Mouse (Mus musculus): ENCODE measurements around the gene Ctf2. TPM values are rescaled to one million over a fixed set of nuclear protein-coding genes. Genes with fewer than 3 reads are reported as not detected.
A peak's percentile ranks its signal among the peaks of the same experiment; 100 is the strongest.

Ctf2 gene
- total and polyA plus RNA-seq, 2 experiments: not detected

DNA sequence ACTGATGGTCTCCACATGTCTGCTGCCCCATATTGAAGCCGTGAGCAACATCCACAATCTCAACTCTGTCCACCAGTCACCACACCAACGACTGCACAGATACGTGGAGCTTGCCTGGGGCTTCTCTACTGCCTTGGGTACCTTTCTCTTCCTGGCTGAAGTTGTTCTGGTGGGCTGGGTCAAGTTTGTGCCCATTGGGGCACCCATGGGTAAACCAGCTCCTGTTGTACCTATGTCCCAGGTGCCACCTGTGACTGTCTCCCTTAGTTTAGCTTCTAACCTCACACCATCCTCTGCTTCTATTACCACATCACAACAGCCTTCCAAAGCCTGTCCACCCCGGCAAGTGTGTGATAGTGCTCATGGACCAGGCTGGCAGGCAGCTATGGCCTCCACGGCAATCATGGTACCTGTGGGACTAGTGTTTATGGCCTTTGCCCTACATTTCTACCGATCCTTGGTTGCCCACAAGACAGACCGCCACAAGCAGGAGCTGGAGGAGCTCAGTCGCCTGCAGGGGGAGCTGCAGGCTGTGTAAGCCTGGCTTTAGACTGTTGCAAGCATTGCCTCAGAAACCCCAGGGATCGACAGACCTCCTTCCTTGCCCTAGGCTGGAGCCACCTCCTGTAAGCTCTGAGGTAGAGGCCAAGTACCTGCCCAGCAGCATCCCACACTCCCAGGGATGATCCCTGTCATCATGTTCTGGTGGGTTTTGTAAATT lies 41.9 kb upstream of the Ctf2 start:
- Histone ChIP-seq H3K79me2 (ENCODE audit: control insufficient read depth, insufficient read depth, low read length) (peaks cover 8% of the 10 kb centered on the region; the same call in 1 of the 2 replicates), H3K4me3 (ENCODE audit: insufficient read depth, low read depth, low read length) (no peak overlapping the region), H3K9ac (ENCODE audit: low read depth, low read length) (no peak overlapping the region), H3K27me3 (ENCODE audit: control insufficient read depth, insufficient read depth, low read length) (no peaks in the 10 kb centered on the region), H3K27ac (replicated peaks; ENCODE audit: insufficient read depth, low read depth, low read length) (no peak overlapping the region), H3K4me1 (ENCODE audit: control insufficient read depth, insufficient read depth, low read length) (peaks cover 21% of the 10 kb centered on the region), H3K36me3 (ENCODE audit: control insufficient read depth, insufficient read depth, low read length) (no peaks in the 10 kb centered on the region)
- DNase-seq (ENCODE audit: extremely low read depth, low read depth, low spot score): peak; percentile 58
- no peak for TF ChIP-seq POLR2A (IDR thresholded peaks at IDR 0.05; ENCODE audit: extremely low read depth, insufficient read depth, low read length)
- TF ChIP-seq CTCF (IDR thresholded peaks at IDR 0.05; ENCODE audit: low read depth, low read length): peak; percentile 88
- WGBS: 42% methylated on average over 9 of the region's 9 CpGs

DNA sequence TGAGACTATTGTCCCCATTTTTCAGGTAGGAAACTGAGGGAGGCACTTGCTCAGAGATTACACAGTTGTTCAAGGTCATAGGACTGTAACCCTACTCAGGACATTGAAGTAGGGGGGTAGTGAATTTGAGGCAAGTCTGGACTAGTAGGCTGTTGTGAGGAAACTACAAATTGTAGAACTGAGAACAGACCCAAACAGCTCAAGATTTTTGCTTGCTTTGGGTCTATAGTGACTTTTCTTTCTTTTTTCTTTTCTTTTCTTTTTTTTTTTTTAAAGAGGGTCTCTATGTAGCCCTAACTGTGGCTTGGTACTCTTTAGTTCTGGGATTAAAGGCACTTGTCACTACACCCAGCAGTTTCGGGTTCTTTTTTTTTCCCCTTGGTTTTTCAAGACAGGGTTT lies 40.6 kb upstream of the Ctf2 start:
- WGBS: 93% methylated on average over 1 of the region's 1 CpGs
- H3K27me3 ChIP-seq (ENCODE audit: control insufficient read depth, insufficient read depth, low read length): no peaks in the 10 kb centered on the region
- TF ChIP-seq POLR2A (IDR thresholded peaks at IDR 0.05; ENCODE audit: extremely low read depth, insufficient read depth, low read length): no peak
- no peak for TF ChIP-seq CTCF (IDR thresholded peaks at IDR 0.05; ENCODE audit: low read depth, low read length)
- peaks cover 17% of the 10 kb centered on the region for H3K4me1 ChIP-seq (ENCODE audit: control insufficient read depth, insufficient read depth, low read length)
- H3K4me3 ChIP-seq (ENCODE audit: insufficient read depth, low read depth, low read length): no peak overlapping the region
- H3K9ac ChIP-seq (ENCODE audit: low read depth, low read length): no peak overlapping the region
- H3K79me2 ChIP-seq (ENCODE audit: control insufficient read depth, insufficient read depth, low read length): peaks cover 2% of the 10 kb centered on the region; the same call in 1 of the 2 replicates
- no peak for DNase-seq (ENCODE audit: extremely low read depth, low read depth, low spot score)
- H3K36me3 ChIP-seq (ENCODE audit: control insufficient read depth, insufficient read depth, low read length): no peaks in the 10 kb centered on the region
- no peak overlapping the region for H3K27ac ChIP-seq (replicated peaks; ENCODE audit: insufficient read depth, low read depth, low read length)

DNA sequence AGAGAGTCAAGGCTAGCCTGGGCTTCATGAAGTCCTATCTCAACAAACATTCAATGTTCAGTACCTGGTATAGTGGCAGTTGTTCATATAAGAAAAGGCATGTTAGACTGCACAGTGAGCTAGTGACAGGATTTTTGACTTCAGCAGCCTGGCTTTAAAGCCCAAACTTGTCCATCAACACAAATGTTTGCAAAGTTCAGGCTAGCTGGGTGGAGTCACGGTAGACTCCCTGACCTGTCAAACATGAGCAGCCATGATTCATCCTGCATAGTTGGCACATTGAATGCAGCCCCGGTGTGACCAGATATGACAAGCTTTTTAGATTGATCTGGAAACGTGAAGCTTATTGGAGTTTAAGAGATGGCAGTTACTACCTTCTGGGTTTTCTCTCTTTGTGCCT lies 40.1 kb upstream of the Ctf2 start:
- 18% methylated on average over 3 of the region's 3 CpGs for WGBS
- Histone ChIP-seq H3K4me3 (ENCODE audit: insufficient read depth, low read depth, low read length) (no peak overlapping the region), H3K27ac (replicated peaks; ENCODE audit: insufficient read depth, low read depth, low read length) (no peak overlapping the region)

DNA sequence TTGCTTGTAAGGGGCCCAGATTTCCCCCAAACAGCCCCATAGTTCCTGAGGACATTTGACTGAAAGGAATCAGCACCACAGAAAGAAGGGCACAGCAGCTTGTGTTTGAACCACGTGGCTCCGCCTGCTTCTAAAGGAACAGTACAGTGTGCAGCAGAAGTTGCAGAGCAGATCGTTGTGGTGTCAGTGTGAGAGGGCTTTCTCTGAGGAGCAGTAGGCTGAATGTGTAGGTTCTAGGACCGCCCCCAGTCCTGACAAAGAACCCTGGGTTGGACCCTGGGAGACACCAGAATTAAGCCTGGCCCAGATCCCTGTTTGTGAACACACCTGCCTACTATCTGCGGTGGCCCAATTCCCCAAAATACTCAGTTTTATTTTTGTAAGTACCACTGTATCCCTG lies 39.3 kb upstream of the Ctf2 start:
- H3K27me3 ChIP-seq (ENCODE audit: control insufficient read depth, insufficient read depth, low read length): no peaks in the 10 kb centered on the region
- WGBS: 68% methylated on average over 5 of the region's 5 CpGs
- peaks cover 17% of the 10 kb centered on the region for H3K4me1 ChIP-seq (ENCODE audit: control insufficient read depth, insufficient read depth, low read length)
- no peaks in the 10 kb centered on the region for H3K36me3 ChIP-seq (ENCODE audit: control insufficient read depth, insufficient read depth, low read length)
- H3K9ac ChIP-seq (ENCODE audit: low read depth, low read length): no peak overlapping the region
- DNase-seq (ENCODE audit: extremely low read depth, low read depth, low spot score): no peak
- TF ChIP-seq CTCF (IDR thresholded peaks at IDR 0.05; ENCODE audit: low read depth, low read length) (no peak), POLR2A (IDR thresholded peaks at IDR 0.05; ENCODE audit: extremely low read depth, insufficient read depth, low read length) (no peak)
- H3K27ac ChIP-seq (replicated peaks; ENCODE audit: insufficient read depth, low read depth, low read length): no peak overlapping the region
- no peaks in the 10 kb centered on the region; the same call in 1 of the 2 replicates for H3K79me2 ChIP-seq (ENCODE audit: control insufficient read depth, insufficient read depth, low read length)
- no peak overlapping the region for H3K4me3 ChIP-seq (ENCODE audit: insufficient read depth, low read depth, low read length)

More for the DNA sequence above, 40.1 kb upstream of the Ctf2 start:
- no peaks in the 10 kb centered on the region; the same call in 1 of the 2 replicates for H3K79me2 ChIP-seq (ENCODE audit: control insufficient read depth, insufficient read depth, low read length)
- peaks cover 17% of the 10 kb centered on the region for H3K4me1 ChIP-seq (ENCODE audit: control insufficient read depth, insufficient read depth, low read length)
- H3K27me3 ChIP-seq (ENCODE audit: control insufficient read depth, insufficient read depth, low read length): no peaks in the 10 kb centered on the region
- no peak for TF ChIP-seq CTCF (IDR thresholded peaks at IDR 0.05; ENCODE audit: low read depth, low read length)
- no peak overlapping the region for H3K9ac ChIP-seq (ENCODE audit: low read depth, low read length)
- DNase-seq (ENCODE audit: extremely low read depth, low read depth, low spot score): peak; percentile 64
- no peaks in the 10 kb centered on the region for H3K36me3 ChIP-seq (ENCODE audit: control insufficient read depth, insufficient read depth, low read length)

DNA sequence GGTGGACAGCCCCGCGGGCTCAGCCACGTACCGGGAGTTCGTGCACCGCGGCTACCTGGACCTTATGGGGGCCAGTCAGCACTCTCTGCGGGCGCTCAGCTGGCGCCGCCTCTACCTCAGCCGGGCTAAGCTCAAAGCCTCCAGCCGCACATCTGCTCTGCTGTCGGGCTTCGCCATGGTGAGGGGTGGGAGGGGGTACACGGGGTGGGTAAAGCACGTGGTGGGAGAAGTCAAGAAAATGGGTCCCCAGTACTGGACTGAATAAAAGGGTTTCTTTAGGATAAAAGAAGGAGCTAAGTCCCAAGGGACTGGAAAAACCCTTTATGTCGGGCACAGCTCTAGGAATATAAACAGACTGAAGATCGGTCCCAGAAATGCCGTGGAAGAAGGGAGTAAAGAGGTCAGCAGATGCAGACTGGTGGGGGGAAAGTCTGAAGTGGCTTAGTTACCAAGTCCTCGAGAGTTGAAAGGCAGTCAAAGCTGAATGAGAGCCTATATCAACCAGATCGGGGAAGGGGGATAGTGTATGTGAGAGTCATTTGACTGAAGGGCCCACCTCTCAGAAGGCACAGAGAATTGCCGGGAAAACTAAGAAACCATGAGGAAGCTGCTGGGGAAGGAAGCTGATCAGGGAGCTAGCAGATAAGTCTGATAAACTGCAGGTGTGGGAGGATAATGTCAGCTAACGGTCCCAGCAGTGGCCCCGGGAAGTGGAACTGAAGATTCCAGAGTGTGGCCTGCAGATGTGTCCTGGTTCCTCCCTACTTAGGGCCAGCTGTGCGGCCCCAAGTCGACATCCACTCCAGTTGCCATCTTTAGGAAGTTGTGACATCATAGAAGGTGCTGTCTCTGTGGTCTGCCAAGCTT lies 38.3 kb upstream of the Ctf2 start:
- 2% methylated on average over 27 of the region's 27 CpGs for WGBS
- no peak for DNase-seq (ENCODE audit: extremely low read depth, low read depth, low spot score)
- TF ChIP-seq CTCF (IDR thresholded peaks at IDR 0.05; ENCODE audit: low read depth, low read length) (no peak), POLR2A (IDR thresholded peaks at IDR 0.05; ENCODE audit: extremely low read depth, insufficient read depth, low read length) (no peak)

More for the DNA sequence above, 38.3 kb upstream of the Ctf2 start:
- Histone ChIP-seq H3K9ac (ENCODE audit: low read depth, low read length) (peak overlapping the region; percentile 98), H3K36me3 (ENCODE audit: control insufficient read depth, insufficient read depth, low read length) (no peaks in the 10 kb centered on the region), H3K27me3 (ENCODE audit: control insufficient read depth, insufficient read depth, low read length) (no peaks in the 10 kb centered on the region), H3K79me2 (ENCODE audit: control insufficient read depth, insufficient read depth, low read length) (no peaks in the 10 kb centered on the region; the same call in 1 of the 2 replicates), H3K4me3 (ENCODE audit: insufficient read depth, low read depth, low read length) (peak overlapping the region; percentile 96), H3K4me1 (ENCODE audit: control insufficient read depth, insufficient read depth, low read length) (peaks cover 12% of the 10 kb centered on the region), H3K27ac (replicated peaks; ENCODE audit: insufficient read depth, low read depth, low read length) (peak overlapping the region; percentile 87)
